10 mouse cellular contexts compared by ENCODE assay signal in genomic region chr2:58533521-58534001, GRCm38 (mm10). TPM values are rescaled to one million over a fixed set of nuclear protein-coding genes. Genes with fewer than 3 reads are reported as not detected.
DNase-seq lines count a peak whose midpoint lies in the region; ATAC-seq lines count a peak whose summit lies in the region.
"Had no signal": no experiment of that assay in that cellular context is flagged by ENCODE, and none has a peak within 500 bp of the region (broad histone marks: within the 10 kb centered on the region; RNA-seq: fewer than 3 reads in every experiment).

No protein-coding gene starts in this region.

- H3K9me3 ChIP-seq in kidney, embryonic 14.5 days (ENCODE audit: control insufficient read depth, low read length) = no peaks in the 10 kb centered on the region
- H3K9me3 ChIP-seq in heart, embryonic 14.5 days (ENCODE audit: control insufficient read depth, low read length) = no peaks in the 10 kb centered on the region
- H3K9me3 ChIP-seq in liver, embryonic 16.5 days (replicated peaks; ENCODE audit: control insufficient read depth, low read length) = no peaks in the 10 kb centered on the region

- H3K36me3 ChIP-seq in kidney, embryonic 14.5 days (ENCODE audit: control insufficient read depth, insufficient read depth, low read length) = 0 out of 2 replicates have a peak, but pooled peaks cover 3% of the 10 kb centered on the region
- peaks cover 22% of the 10 kb centered on the region for H3K36me3 ChIP-seq in heart, embryonic 14.5 days (ENCODE audit: control insufficient read depth, insufficient read depth, low read length)
- no peaks in the 10 kb centered on the region for H3K36me3 ChIP-seq in liver, embryonic 16.5 days (ENCODE audit: control insufficient read depth, insufficient read depth)
- H3K36me3 ChIP-seq: G1E had no signal

- DNase-seq in kidney, adult 11 months = no peak
- peak; percentile 73 to 78 for DNase-seq in cerebellum, postnatal 25 days
- no peak for DNase-seq in thymus, postnatal 36 days
- no peak for DNase-seq in kidney, postnatal 14 days
- DNase-seq in right cerebral cortex, postnatal 36 days (ENCODE audit: low spot score in 2 of 2) = no peak

- peaks cover 38% of the 10 kb centered on the region for H3K4me1 ChIP-seq in kidney, embryonic 14.5 days (ENCODE audit: control insufficient read depth, insufficient read depth, low read length)
- H3K4me1 ChIP-seq in heart, embryonic 14.5 days (ENCODE audit: control insufficient read depth in 2 of 2, insufficient read depth in 2 of 2, low read length in 2 of 2) = peaks cover 44 to 98% of the 10 kb centered on the region in 2 experiments
- H3K4me1 ChIP-seq in liver, embryonic 16.5 days (ENCODE audit: control insufficient read depth, low read depth, low read length) = peaks cover 26% of the 10 kb centered on the region

- no peak overlapping the region for H3K4me2 ChIP-seq in kidney, embryonic 14.5 days (replicated peaks; ENCODE audit: low read depth, low read length)
- peak overlapping the region; percentile 35 for H3K4me2 ChIP-seq in heart, embryonic 14.5 days (ENCODE audit: low read length)
- no peak overlapping the region for H3K4me2 ChIP-seq in liver, embryonic 16.5 days (ENCODE audit: low read depth, low read length)

- H3K9ac ChIP-seq in kidney, embryonic 14.5 days (ENCODE audit: low read depth, low read length) = no peak overlapping the region
- H3K9ac ChIP-seq in heart, embryonic 14.5 days (ENCODE audit: low read length) = peak overlapping the region; percentile 16; the same call in 1 of the 2 replicates
- H3K9ac ChIP-seq in liver, embryonic 16.5 days (ENCODE audit: low read depth, low read length) = no peak overlapping the region
- H3K9ac ChIP-seq: liver, embryonic 14.5 days had no signal

- H3K27ac ChIP-seq in kidney, embryonic 14.5 days (ENCODE audit: low read depth, low read length) = peak overlapping the region; percentile 76; the same call in 1 of the 2 replicates
- peak overlapping the region; percentile 73 to 89 for H3K27ac ChIP-seq in heart, embryonic 14.5 days (replicated peaks in 1 of 2; ENCODE audit: control insufficient read depth in 1 of 2, insufficient read depth in 1 of 2, low read depth in 2 of 2, low read length in 2 of 2)
- H3K27ac ChIP-seq in liver, embryonic 16.5 days (ENCODE audit: low read length) = peak overlapping the region; percentile 57
- H3K27ac ChIP-seq: liver, embryonic 14.5 days had no signal

- no peaks in the 10 kb centered on the region for H3K27me3 ChIP-seq in kidney, embryonic 14.5 days (ENCODE audit: control insufficient read depth, insufficient read depth, low read length)
- no peaks in the 10 kb centered on the region for H3K27me3 ChIP-seq in heart, embryonic 14.5 days (ENCODE audit: control insufficient read depth, insufficient read depth, low read length)
- no peaks in the 10 kb centered on the region for H3K27me3 ChIP-seq in liver, embryonic 16.5 days (ENCODE audit: control insufficient read depth, insufficient read depth, low read depth, low read length)

- no peak overlapping the region for H3K4me3 ChIP-seq in kidney, embryonic 14.5 days (ENCODE audit: low read length)
- H3K4me3 ChIP-seq in heart, embryonic 14.5 days (ENCODE audit: control insufficient read depth in 1 of 2, insufficient read depth in 1 of 2, low read depth in 1 of 2, low read length in 2 of 2) = no peak overlapping the region
- no peak overlapping the region for H3K4me3 ChIP-seq in liver, embryonic 16.5 days (ENCODE audit: low read depth, low read length)

- peak; percentile 32; the same call in 1 of the 2 replicates for ATAC-seq in kidney, embryonic 14.5 days (ENCODE audit: low FRiP score, low TSS enrichment)
- ATAC-seq in heart, embryonic 14.5 days (ENCODE audit: insufficient number of reproducible peaks, insufficient read depth, low FRiP score, low read depth) = no peak
- ATAC-seq in liver, embryonic 16.5 days (ENCODE audit: low read depth) = no peak

- WGBS in kidney, embryonic 14.5 days = 20% methylated on average over 7 of the region's 7 CpGs
- WGBS in heart, embryonic 14.5 days = 21% methylated on average over 7 of the region's 7 CpGs
- 40% methylated on average over 7 of the region's 7 CpGs for WGBS in liver, embryonic 16.5 days (ENCODE audit: insufficient replicate concordance)

RNA-seq across cellular contexts. Expression of gene Acvr1, which starts 33.4 kb away (rescaled TPM):
- polyA plus RNA-seq in kidney, embryonic 14.5 days (2014; fragmentation: Nextera tagmentation; extraction: Ambion mirVana) = 7.0 and 7.9 TPM in 2 replicates
- polyA plus RNA-seq in heart, embryonic 14.5 days (2014; fragmentation: Nextera tagmentation; extraction: Ambion mirVana) = 12.5 and 12.6 TPM in 2 replicates
- polyA plus RNA-seq in liver, embryonic 16.5 days (2015; fragmentation: Nextera tagmentation; extraction: Ambion mirVana) = 2.0 and 2.1 TPM in 2 replicates
- polyA plus RNA-seq: G1E had no signal

RNA-seq across cellular contexts. Expression of gene Upp2, which starts 33.5 kb away (rescaled TPM):
- 5.9 and 10.1 TPM in 2 replicates for polyA plus RNA-seq in kidney, embryonic 14.5 days (2014; fragmentation: Nextera tagmentation; extraction: Ambion mirVana)
- polyA plus RNA-seq in heart, embryonic 14.5 days (2014; fragmentation: Nextera tagmentation; extraction: Ambion mirVana) = 6.1 and 7.5 TPM in 2 replicates
- 4.6 and 5.5 TPM in 2 replicates for polyA plus RNA-seq in liver, embryonic 16.5 days (2015; fragmentation: Nextera tagmentation; extraction: Ambion mirVana)
- polyA plus RNA-seq: G1E had no signal

Comparison
In these comparisons a context has a peak if more than half of its experiments do, and no peak if none do; other contexts are left out.
1. DNase-seq: peak in cerebellum, postnatal 25 days (2 of 2); none in kidney, adult 11 months (single experiment), thymus, postnatal 36 days (0 of 2), kidney, postnatal 14 days (single experiment) and right cerebral cortex, postnatal 36 days (0 of 2).
2. Peak in every context shown above with its lines, with median percentiles within 50 percentile points of each other: H3K27ac ChIP-seq.